Mouse (Mus musculus): ENCODE data around the gene Olfr186.
"Not testable (repeated sequence)": the region's sequence is repeated elsewhere in the genome, so short reads cannot be mapped to it uniquely, and the experiment has no call there.

Olfr186 gene

GRCm38 (mm10) chr16:59030191-59030590, at the start of gene Olfr186:
Olfr186 (minus strand) TSS chr16:59030291.
- no peak for DNase-seq

- no peak for DNase-seq
These were observed 47.8 kb upstream of the Olfr186 start, which contains the start of gene Olfr190 for GRCm38 (mm10) chr16:59077905-59078304. Olfr190 (minus strand) TSS chr16:59078005.

GRCm38 (mm10) chr16:59073520-59073919, 43.4 kb upstream of the Olfr186 start:
- no peak for DNase-seq

- no peak for DNase-seq
These were observed 41.7 kb upstream of the Olfr186 start for GRCm38 (mm10) chr16:59071755-59072154.

GRCm38 (mm10) chr16:59062411-59062810, 32.3 kb upstream of the Olfr186 start:
- not testable (repeated sequence) for DNase-seq

- not testable (repeated sequence) for DNase-seq
These were observed 19.2 kb upstream of the Olfr186 start for GRCm38 (mm10) chr16:59049286-59049685.

GRCm38 (mm10) chr16:59048860-59049259, 18.8 kb upstream of the Olfr186 start:
- DNase-seq = no peak

GRCm38 (mm10) chr16:59047579-59047978, 17.5 kb upstream of the Olfr186 start:
- DNase-seq = no peak

- no peak for DNase-seq
These were observed 15.7 kb upstream of the Olfr186 start for GRCm38 (mm10) chr16:59045835-59046234.

GRCm38 (mm10) chr16:59039710-59040109, 9.6 kb upstream of the Olfr186 start, which contains the start of gene Olfr187:
Olfr187 (minus strand) TSS chr16:59039767.
- DNase-seq = no peak

GRCm38 (mm10) chr16:59013357-59014018, 16.6 kb downstream of the Olfr186 start:
- no peak for DNase-seq

GRCm38 (mm10) chr16:59007146-59007545, 22.9 kb downstream of the Olfr186 start:
- DNase-seq = no peak

- DNase-seq = no peak
These were observed 35.0 kb downstream of the Olfr186 start, which contains the start of gene Olfr183 for GRCm38 (mm10) chr16:58995057-58995456. Olfr183 (plus strand) TSS chr16:58995357.
